Comparison of ENCODE assay signal across 30 mouse cellular contexts in genomic region chr8:8453944-8454343, GRCm38 (mm10).
DNase-seq lines count a peak whose midpoint lies in the region; ATAC-seq and TF ChIP-seq lines count a peak whose summit lies in the region.
"Had no signal": no experiment of that assay in that cellular context is flagged by ENCODE, and none has a peak within 500 bp of the region (broad histone marks: within the 10 kb centered on the region; RNA-seq: fewer than 3 reads in every experiment).

No protein-coding gene starts in this region.

- H3K9me3 ChIP-seq in neural tube, embryonic 15.5 days (replicated peaks): no peaks in the 10 kb centered on the region
- H3K9me3 ChIP-seq: embryonic facial prominence, embryonic 10.5 days; embryonic facial prominence, embryonic 13.5 days; forebrain, embryonic 13.5 days; heart, embryonic 10.5 days; heart, embryonic 13.5 days had no signal

- POLR2A ChIA-PET in Patski (lab: Charles Lee): interaction anchor here (0.7 kb wide), 1 partner anchor 178 kb away, joined by 8 read pairs; no protein-coding TSS in a partner anchor

- no peaks in the 10 kb centered on the region for H3K36me3 ChIP-seq in C2C12 (ENCODE audit: control insufficient read depth, insufficient read depth)
- no peaks in the 10 kb centered on the region for H3K36me3 ChIP-seq in myocyte (ENCODE audit: control insufficient read depth, insufficient read depth)
- H3K36me3 ChIP-seq in neural tube, embryonic 15.5 days: no peaks in the 10 kb centered on the region
- H3K36me3 ChIP-seq: embryonic facial prominence, embryonic 10.5 days; embryonic facial prominence, embryonic 13.5 days; heart, embryonic 10.5 days; heart, embryonic 13.5 days had no signal

- WGBS in neural tube, embryonic 15.5 days: 92% methylated on average over 6 of the region's 6 CpGs

- H3ac ChIP-seq in C2C12 (ENCODE audit: control insufficient read depth, insufficient read length, low read depth) (no peak overlapping the region), myocyte (ENCODE audit: control insufficient read depth, insufficient read length) (no peak overlapping the region)

- H3K4me1 ChIP-seq in neural tube, embryonic 15.5 days: no peaks in the 10 kb centered on the region
- H3K4me1 ChIP-seq: embryonic facial prominence, embryonic 10.5 days; embryonic facial prominence, embryonic 13.5 days; forebrain, embryonic 13.5 days had no signal

- no peaks in the 10 kb centered on the region for H3K27me3 ChIP-seq in C2C12 (ENCODE audit: control insufficient read depth, insufficient read depth, insufficient read length)
- no peaks in the 10 kb centered on the region for H3K27me3 ChIP-seq in Patski
- no peaks in the 10 kb centered on the region for H3K27me3 ChIP-seq in myocyte (ENCODE audit: control insufficient read depth, insufficient read depth, insufficient read length)
- H3K27me3 ChIP-seq in neural tube, embryonic 15.5 days (replicated peaks): no peaks in the 10 kb centered on the region
- H3K27me3 ChIP-seq: embryonic facial prominence, embryonic 13.5 days; forebrain, embryonic 13.5 days; heart, embryonic 13.5 days had no signal

- H3K4me2 ChIP-seq in myocyte (ENCODE audit: low read depth): peak overlapping the region; percentile 61
- H3K4me2 ChIP-seq in neural tube, embryonic 15.5 days: no peak overlapping the region
- H3K4me2 ChIP-seq: embryonic facial prominence, embryonic 13.5 days; forebrain, embryonic 13.5 days; heart, embryonic 13.5 days; hindbrain, embryonic 14.5 days had no signal

- peak; percentile 68 for DNase-seq in Patski (ENCODE audit: low read depth, low spot score)
- no peak for DNase-seq in thymus, postnatal 0 days (ENCODE audit: low spot score)
- DNase-seq in embryo, embryonic 10 days (ENCODE audit: low spot score): no peak
- DNase-seq: adrenal gland, adult 2 months; adrenal gland, postnatal 14 days; B cell, adult 2 months; cerebellum, adult 11 months; cerebellum, adult 2 months; cerebellum, adult 9-11 months; cerebellum, postnatal 25 days; embryo, embryonic 11 days; gastrocnemius, postnatal 10 days; gastrocnemius, postnatal 36 days; heart, adult 2 months; heart, postnatal 14 days; heart, postnatal 4 days had no signal

- H3K79me2 ChIP-seq in C2C12 (ENCODE audit: control insufficient read depth, insufficient read depth) (no peaks in the 10 kb centered on the region), myocyte (ENCODE audit: control insufficient read depth, insufficient read depth) (no peaks in the 10 kb centered on the region)

- H3K4me3 ChIP-seq in C2C12 (ENCODE audit: insufficient read depth, poor library complexity, severe bottlenecking) (no peak overlapping the region), myocyte (no peak overlapping the region)
- no peak overlapping the region for H3K4me3 ChIP-seq in neural tube, embryonic 15.5 days (replicated peaks)
- H3K4me3 ChIP-seq: embryonic facial prominence, embryonic 10.5 days; embryonic facial prominence, embryonic 13.5 days; forebrain, embryonic 13.5 days; heart, adult 2 months; heart, embryonic 10.5 days; heart, embryonic 13.5 days had no signal

- no peak overlapping the region for H3K9ac ChIP-seq in neural tube, embryonic 15.5 days (replicated peaks)
- H3K9ac ChIP-seq: embryonic facial prominence, embryonic 13.5 days; forebrain, embryonic 13.5 days; heart, embryonic 13.5 days; hindbrain, embryonic 14.5 days had no signal

- in situ Hi-C loops in Patski (cut with MboI; ENCODE audit: low pct_unique_long_range_greater_than_20kb): loop anchor here (10.0 kb wide), 1 partner anchor 179 kb away; no protein-coding TSS in a partner anchor

- no peak for TF ChIP-seq POLR2A in myocyte (IDR thresholded peaks at IDR 0.05; ENCODE audit: insufficient read length, low read depth)

- no peak for TF ChIP-seq CTCF in C2C12 (IDR thresholded peaks at IDR 0.05; ENCODE audit: control insufficient read depth, insufficient read depth, insufficient read length)
- TF ChIP-seq CTCF in Patski (IDR thresholded peaks at IDR 0.05): no peak

- no peak overlapping the region for H3K27ac ChIP-seq in neural tube, embryonic 15.5 days (replicated peaks)
- H3K27ac ChIP-seq: embryonic facial prominence, embryonic 10.5 days; embryonic facial prominence, embryonic 13.5 days; forebrain, embryonic 13.5 days; heart, adult 2 months; heart, embryonic 10.5 days; heart, embryonic 13.5 days; hindbrain, embryonic 14.5 days; hindbrain, postnatal 0 days had no signal

- peak; percentile 72 for ATAC-seq in Patski
- ATAC-seq in neural tube, embryonic 15.5 days (ENCODE audit: low FRiP score): no peak
- ATAC-seq: CD4-positive, CD25-positive, alpha-beta regulatory T cell, adult 4 months; forebrain, embryonic 13.5 days; forebrain, embryonic 16.5 days; hindbrain, postnatal 0 days; inflammation-experienced regulatory T-cells, adult 6 months; intestine, embryonic 16.5 days had no signal

- CTCF ChIA-PET in Patski (lab: Charles Lee): interaction anchor here (0.7 to 3.6 kb wide), 4 partner anchors 10 to 53 kb away, joined by 3 to 12 read pairs (median 4); no protein-coding TSS in a partner anchor

- H3K79me3 ChIP-seq in C2C12 (ENCODE audit: low read depth): no peaks in the 10 kb centered on the region

TF ChIP-seq in C2C12, 6 proteins besides CTCF, POLR2A, EP300 and RAD21:
- TF ChIP-seq CEBPB (IDR thresholded peaks at IDR 0.05; ENCODE audit: low read depth): peak; percentile 78
- no peak for TF ChIP-seq MYOG (IDR thresholded peaks at IDR 0.05; ENCODE audit: control insufficient read depth, extremely low read depth, insufficient read length)
- TF ChIP-seq MAX (IDR thresholded peaks at IDR 0.05): no peak
- TF ChIP-seq USF1 (IDR thresholded peaks at IDR 0.05; ENCODE audit: low read depth): no peak
- TF ChIP-seq FOSL1 (IDR thresholded peaks at IDR 0.05; ENCODE audit: insufficient read depth, low read length, poor library complexity, severe bottlenecking): peak; percentile 52
- peak; percentile 95 for TF ChIP-seq MYOD1 (IDR thresholded peaks at IDR 0.05; ENCODE audit: control insufficient read depth, insufficient read length, low read depth)
TF ChIP-seq in C2C12: peak in this region for 3.

TF ChIP-seq in myocyte, 11 proteins besides CTCF, POLR2A, EP300 and RAD21:
- no peak for TF ChIP-seq E2F4 (IDR thresholded peaks at IDR 0.05; ENCODE audit: insufficient read depth)
- peak; percentile 59 for TF ChIP-seq TCF3 (IDR thresholded peaks at IDR 0.05; ENCODE audit: insufficient read length, low read depth)
- TF ChIP-seq CEBPB (IDR thresholded peaks at IDR 0.05; ENCODE audit: insufficient read depth, poor library complexity, severe bottlenecking): peak; percentile 74
- peak; percentile 72 for TF ChIP-seq TCF12 (IDR thresholded peaks at IDR 0.05; ENCODE audit: insufficient read depth, poor library complexity, severe bottlenecking)
- TF ChIP-seq MYOG (IDR thresholded peaks at IDR 0.05; ENCODE audit: control insufficient read depth in 1 of 3, insufficient read depth in 1 of 3, insufficient read length in 2 of 3, low read depth in 2 of 3): peak; percentile 16 to 77 (median 70)
- peak in 2 of 3 experiments; percentile 91 to 93 for TF ChIP-seq MYOD1 (IDR thresholded peaks at IDR 0.05; ENCODE audit: control insufficient read depth in 1 of 3, insufficient read length in 2 of 3, low read depth in 2 of 3)
